Mouse (Mus musculus) embryonic fibroblast, embryonic 13.5 days (primary cell): ENCODE data around the gene Slc29a1.

ENCODE experiments used
- CTCF ChIP-seq: IDR thresholded peaks from 2 replicates; pipeline ENCODE4 v1.5.1; 2011; ENCODE audit warnings: mild to moderate bottlenecking, control low read depth, low read length, moderate library complexity, borderline replicate concordance; ENCODE audit not compliant: insufficient read depth
- POLR2A ChIP-seq: IDR thresholded peaks from 2 replicates; pipeline ENCODE4 v1.6.1; 2011; ENCODE audit warnings: low read depth, mild to moderate bottlenecking, control low read depth, low read length, moderate library complexity

- TF ChIP-seq CTCF, result no peak
- TF ChIP-seq POLR2A, result no peak
Observed at GRCm38 (mm10) chr17:45589844-45590243, 9.6 kb downstream of the Slc29a1 start.
